Mouse (Mus musculus): ENCODE results near the gene Ppil2.

DNA sequence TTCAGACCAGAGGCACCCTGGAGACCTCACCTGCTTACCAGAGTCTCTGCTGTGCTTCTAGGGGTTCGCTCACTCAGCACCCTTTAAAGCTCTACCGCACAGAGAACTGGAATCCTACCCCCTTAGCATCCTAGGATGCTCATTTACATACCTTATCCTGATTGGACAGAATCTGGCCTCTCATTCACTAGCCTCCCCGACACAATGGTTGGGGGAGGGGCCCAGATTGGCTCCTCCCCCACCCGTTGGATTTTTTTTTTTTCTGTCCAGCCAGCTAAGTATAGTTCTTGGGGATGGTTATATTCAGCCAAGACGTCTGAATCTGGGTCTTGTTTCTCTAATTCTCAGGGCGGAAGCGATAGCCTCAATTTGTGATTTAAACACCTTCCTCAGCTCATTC is 33.3 kb upstream of the Ppil2 start, which contains the start of gene Ydjc:
- no peak for TF ChIP-seq CTCF (IDR thresholded peaks at IDR 0.05; ENCODE audit: low read depth)
- TF ChIP-seq EP300 (IDR thresholded peaks at IDR 0.05; ENCODE audit: low read depth), result no peak
